Mouse (Mus musculus): ENCODE results near the gene Cpm. TPM values are rescaled to one million over a fixed set of nuclear protein-coding genes. Genes with fewer than 3 reads are reported as not detected.

Cpm gene
- polyA plus RNA-seq, 1 experiment from 2014 or later, result 50.7 TPM

GRCm38 (mm10) chr10:117605283-117606243 lies 23.7 kb upstream of the Cpm start:
- H3K4me2 ChIP-seq (replicated peaks), result no peak overlapping the region
- WGBS, result 86% methylated on average over 15 of the region's 15 CpGs
- no peak overlapping the region for H3K9ac ChIP-seq
- no peak overlapping the region for H3K27ac ChIP-seq
- no peaks in the 10 kb centered on the region for H3K27me3 ChIP-seq (replicated peaks)
- no peak for ATAC-seq
- no peak overlapping the region for H3K4me3 ChIP-seq (replicated peaks)
- no peaks in the 10 kb centered on the region for H3K9me3 ChIP-seq
- no peaks in the 10 kb centered on the region for H3K36me3 ChIP-seq
- H3K4me1 ChIP-seq (replicated peaks), result no peaks in the 10 kb centered on the region

- 76% methylated on average over 5 of the region's 5 CpGs for WGBS
- no peak overlapping the region for H3K4me2 ChIP-seq (replicated peaks)
- no peaks in the 10 kb centered on the region for H3K4me1 ChIP-seq (replicated peaks)
- H3K4me3 ChIP-seq (replicated peaks), result no peak overlapping the region
- H3K27me3 ChIP-seq (replicated peaks), result no peaks in the 10 kb centered on the region
- H3K36me3 ChIP-seq, result no peaks in the 10 kb centered on the region
- no peak overlapping the region for H3K9ac ChIP-seq
- H3K9me3 ChIP-seq, result no peaks in the 10 kb centered on the region
- no peak for ATAC-seq
- H3K27ac ChIP-seq, result no peak overlapping the region
Measured at GRCm38 (mm10) chr10:117606423-117606822, 22.9 kb upstream of the Cpm start.

GRCm38 (mm10) chr10:117607051-117607803 lies 22.1 kb upstream of the Cpm start:
- WGBS, result 89% methylated on average over 20 of the region's 20 CpGs
- H3K9me3 ChIP-seq, result no peaks in the 10 kb centered on the region

GRCm38 (mm10) chr10:117607804-117608279 lies 21.5 kb upstream of the Cpm start:
- ATAC-seq, result no peak
- Histone ChIP-seq H3K27ac (no peak overlapping the region), H3K4me2 (replicated peaks) (no peak overlapping the region), H3K4me1 (replicated peaks) (no peaks in the 10 kb centered on the region), H3K36me3 (no peaks in the 10 kb centered on the region), H3K4me3 (replicated peaks) (no peak overlapping the region), H3K9me3 (no peaks in the 10 kb centered on the region), H3K9ac (no peak overlapping the region), H3K27me3 (replicated peaks) (no peaks in the 10 kb centered on the region)
- 90% methylated on average over 10 of the region's 10 CpGs for WGBS

More at GRCm38 (mm10) chr10:117607051-117607803, 22.1 kb upstream of the Cpm start:
- no peak overlapping the region for H3K4me2 ChIP-seq (replicated peaks)
- no peak for ATAC-seq
- H3K4me1 ChIP-seq (replicated peaks), result no peaks in the 10 kb centered on the region
- H3K9ac ChIP-seq, result no peak overlapping the region
- no peaks in the 10 kb centered on the region for H3K27me3 ChIP-seq (replicated peaks)
- H3K4me3 ChIP-seq (replicated peaks), result no peak overlapping the region
- H3K36me3 ChIP-seq, result no peaks in the 10 kb centered on the region
- no peak overlapping the region for H3K27ac ChIP-seq

- H3K9me3 ChIP-seq, result no peaks in the 10 kb centered on the region
- H3K27me3 ChIP-seq (replicated peaks), result no peaks in the 10 kb centered on the region
- no peaks in the 10 kb centered on the region for H3K4me1 ChIP-seq (replicated peaks)
- no peak overlapping the region for H3K9ac ChIP-seq
- WGBS, result 91% methylated on average over 7 of the region's 7 CpGs
- no peak overlapping the region for H3K4me2 ChIP-seq (replicated peaks)
- H3K27ac ChIP-seq, result no peak overlapping the region
- no peaks in the 10 kb centered on the region for H3K36me3 ChIP-seq
- H3K4me3 ChIP-seq (replicated peaks), result no peak overlapping the region
- no peak for ATAC-seq
Measured at GRCm38 (mm10) chr10:117608487-117608886, 20.8 kb upstream of the Cpm start.

- no peak overlapping the region for H3K4me2 ChIP-seq (replicated peaks)
- no peak overlapping the region for H3K4me3 ChIP-seq (replicated peaks)
- 91% methylated on average over 7 of the region's 7 CpGs for WGBS
- no peaks in the 10 kb centered on the region for H3K36me3 ChIP-seq
- H3K4me1 ChIP-seq (replicated peaks), result 0 out of 2 replicates have a peak, but pooled peaks cover under 1% of the 10 kb centered on the region
- H3K27ac ChIP-seq, result no peak overlapping the region
- ATAC-seq, result no peak
- H3K9ac ChIP-seq, result no peak overlapping the region
- H3K9me3 ChIP-seq, result no peaks in the 10 kb centered on the region
- no peaks in the 10 kb centered on the region for H3K27me3 ChIP-seq (replicated peaks)
Measured at GRCm38 (mm10) chr10:117608988-117609809, 20.1 kb upstream of the Cpm start.

- no peak overlapping the region for H3K4me2 ChIP-seq (replicated peaks)
- no peak overlapping the region for H3K27ac ChIP-seq
- no peak overlapping the region for H3K9ac ChIP-seq
- H3K36me3 ChIP-seq, result no peaks in the 10 kb centered on the region
- WGBS, result 75% methylated on average over 6 of the region's 6 CpGs
- ATAC-seq, result no peak
- H3K4me3 ChIP-seq (replicated peaks), result no peak overlapping the region
- no peaks in the 10 kb centered on the region for H3K9me3 ChIP-seq
- H3K4me1 ChIP-seq (replicated peaks), result 0 out of 2 replicates have a peak, but pooled peaks cover 2% of the 10 kb centered on the region
- no peaks in the 10 kb centered on the region for H3K27me3 ChIP-seq (replicated peaks)
Measured at GRCm38 (mm10) chr10:117609810-117610090, 19.6 kb upstream of the Cpm start.

- WGBS, result 65% methylated on average over 5 of the region's 5 CpGs
- Histone ChIP-seq H3K9me3 (no peaks in the 10 kb centered on the region), H3K4me3 (replicated peaks) (no peak overlapping the region), H3K27me3 (replicated peaks) (no peaks in the 10 kb centered on the region), H3K4me1 (replicated peaks) (0 out of 2 replicates have a peak, but pooled peaks cover 2% of the 10 kb centered on the region), H3K4me2 (replicated peaks) (no peak overlapping the region), H3K36me3 (no peaks in the 10 kb centered on the region), H3K9ac (no peak overlapping the region), H3K27ac (no peak overlapping the region)
- ATAC-seq, result no peak
Measured at GRCm38 (mm10) chr10:117610160-117610764, 19.0 kb upstream of the Cpm start.

GRCm38 (mm10) chr10:117610794-117611384 lies 18.4 kb upstream of the Cpm start:
- no peak overlapping the region for H3K4me2 ChIP-seq (replicated peaks)
- no peaks in the 10 kb centered on the region for H3K9me3 ChIP-seq
- no peak for ATAC-seq
- H3K27ac ChIP-seq, result no peak overlapping the region
- WGBS, result 88% methylated on average over 2 of the region's 2 CpGs
- H3K36me3 ChIP-seq, result no peaks in the 10 kb centered on the region
- no peak overlapping the region for H3K4me3 ChIP-seq (replicated peaks)
- H3K9ac ChIP-seq, result no peak overlapping the region
- 0 out of 2 replicates have a peak, but pooled peaks cover 2% of the 10 kb centered on the region for H3K4me1 ChIP-seq (replicated peaks)
- no peaks in the 10 kb centered on the region for H3K27me3 ChIP-seq (replicated peaks)

- ATAC-seq, result no peak
- no peak overlapping the region for H3K4me3 ChIP-seq (replicated peaks)
- H3K27me3 ChIP-seq (replicated peaks), result no peaks in the 10 kb centered on the region
- no peak overlapping the region for H3K27ac ChIP-seq
- H3K9me3 ChIP-seq, result no peaks in the 10 kb centered on the region
- WGBS, result 87% methylated on average over 2 of the region's 2 CpGs
- H3K4me1 ChIP-seq (replicated peaks), result 0 out of 2 replicates have a peak, but pooled peaks cover 2% of the 10 kb centered on the region
- H3K4me2 ChIP-seq (replicated peaks), result no peak overlapping the region
- H3K36me3 ChIP-seq, result no peaks in the 10 kb centered on the region
- no peak overlapping the region for H3K9ac ChIP-seq
Measured at GRCm38 (mm10) chr10:117611503-117611902, 17.8 kb upstream of the Cpm start.

- no peaks in the 10 kb centered on the region for H3K36me3 ChIP-seq
- no peak for ATAC-seq
- no peak overlapping the region for H3K27ac ChIP-seq
- H3K9me3 ChIP-seq, result no peaks in the 10 kb centered on the region
- no peaks in the 10 kb centered on the region for H3K27me3 ChIP-seq (replicated peaks)
- 87% methylated on average over 2 of the region's 2 CpGs for WGBS
- H3K9ac ChIP-seq, result no peak overlapping the region
- 0 out of 2 replicates have a peak, but pooled peaks cover 2% of the 10 kb centered on the region for H3K4me1 ChIP-seq (replicated peaks)
- no peak overlapping the region for H3K4me2 ChIP-seq (replicated peaks)
- no peak overlapping the region for H3K4me3 ChIP-seq (replicated peaks)
Measured at GRCm38 (mm10) chr10:117611976-117612375, 17.3 kb upstream of the Cpm start.
